Mouse (Mus musculus) MEL (cell line): ENCODE measurements around the gene Ubqln5. TPM values are rescaled to one million over a fixed set of nuclear protein-coding genes. Genes with fewer than 3 reads are reported as not detected.

Experiments
- DNase-seq: peaks from one replicate; pipeline ENCODE4 v3.0.0; 2011; ENCODE audit warnings: low read depth, low spot score
- H3K27ac ChIP-seq: 2 replicates; pipeline ENCODE4 v1.5.1; 2012; ENCODE audit warnings: low read depth, mild to moderate bottlenecking, control low read depth, low read length, moderate library complexity; ENCODE audit not compliant: control insufficient read depth
- H3K27me3 ChIP-seq, 2 experiments: fragments of 150-350 bp in 1 of 2; sonication (generic) in 1 of 2; 2 replicates each; pipeline ENCODE4 v1.6.1; 2012; ENCODE audit warnings: low read length in 2 of 2, mild to moderate bottlenecking in 2 of 2, improper control_type of control experiment in 1 of 2, moderate library complexity in 1 of 2; ENCODE audit not compliant: insufficient read depth in 2 of 2, control insufficient read depth in 1 of 2
- H3K36me3 ChIP-seq, 2 experiments: 2 replicates each; pipeline ENCODE4 v1.6.1; 2012 to 2014; ENCODE audit warnings: low read length in 2 of 2, improper control_type of control experiment in 1 of 2, inconsistent platforms in 1 of 2, mild to moderate bottlenecking in 1 of 2; ENCODE audit not compliant: insufficient read depth in 2 of 2, control insufficient read depth in 1 of 2
- H3K4me1 ChIP-seq, 2 experiments: fragments of 150-350 bp in 1 of 2; sonication (generic) in 1 of 2; 2 replicates each; pipeline ENCODE4 v1.6.1; 2012; ENCODE audit warnings: low read length in 2 of 2, improper control_type of control experiment in 1 of 2, mild to moderate bottlenecking in 1 of 2; ENCODE audit not compliant: insufficient read depth in 2 of 2, control insufficient read depth in 1 of 2
- H3K4me3 ChIP-seq, 2 experiments: fragments of 150-350 bp in 1 of 2; sonication (generic) in 1 of 2; 2 replicates each; pipeline ENCODE4 v1.5.1; 2012; ENCODE audit warnings: low read depth in 2 of 2, low read length in 2 of 2, mild to moderate bottlenecking in 2 of 2, moderate library complexity in 2 of 2, control low read depth in 1 of 2, improper control_type of control experiment in 1 of 2; ENCODE audit not compliant: control insufficient read depth in 1 of 2, insufficient read depth in 1 of 2
- H3K79me2 ChIP-seq: 2 replicates; pipeline ENCODE4 v1.6.1; 2012; ENCODE audit warnings: mild to moderate bottlenecking, low read length, moderate library complexity; ENCODE audit not compliant: control insufficient read depth, poor library complexity, insufficient read depth
- H3K9ac ChIP-seq: 2 replicates; pipeline ENCODE4 v1.6.1; 2012; ENCODE audit warnings: low read depth, mild to moderate bottlenecking, control low read depth, low read length, moderate library complexity; ENCODE audit not compliant: control insufficient read depth, poor library complexity, severe bottlenecking
- H3K9me3 ChIP-seq: fragments of 150-350 bp; sonication (generic); replicated peaks from 2 replicates; pipeline ENCODE4 v1.6.1; 2012; ENCODE audit warnings: mild to moderate bottlenecking, low read length, improper control_type of control experiment, moderate library complexity; ENCODE audit not compliant: insufficient read depth
- CHD2 ChIP-seq: IDR thresholded peaks from 2 replicates; pipeline ENCODE4 v1.6.1; 2011; ENCODE audit warnings: low read length, improper control_type of control experiment
- CTCF ChIP-seq, 3 experiments: IDR thresholded peaks in 2 of 3; conservative IDR thresholded peaks in 1 of 3; 2 replicates each; pipeline ENCODE4 v1.5.1; 2011 to 2012; ENCODE audit warnings: low read length in 3 of 3, low read depth in 2 of 3, mild to moderate bottlenecking in 2 of 3, improper control_type of control experiment in 1 of 3, inconsistent platforms in 1 of 3, mixed read lengths in 1 of 3, moderate library complexity in 1 of 3; ENCODE audit not compliant: control insufficient read depth in 1 of 3, insufficient read depth in 1 of 3, poor library complexity in 1 of 3, severe bottlenecking in 1 of 3
- E2F4 ChIP-seq: IDR thresholded peaks from 2 replicates; pipeline ENCODE4 v1.6.1; 2011; ENCODE audit warnings: low read depth, low read length, improper control_type of control experiment, borderline replicate concordance
- EP300 ChIP-seq, 2 experiments: IDR thresholded peaks; 2 replicates each; pipeline ENCODE4 v1.6.1; 2011; ENCODE audit warnings: improper control_type of control experiment in 2 of 2, low read length in 2 of 2, low read depth in 1 of 2, mild to moderate bottlenecking in 1 of 2
- ETS1 ChIP-seq: IDR thresholded peaks from 2 replicates; pipeline ENCODE4 v1.6.1; 2012; ENCODE audit warnings: low read depth, mild to moderate bottlenecking, inconsistent platforms, low read length, improper control_type of control experiment, moderate library complexity
- GATA1 ChIP-seq: IDR thresholded peaks from 2 replicates; pipeline ENCODE4 v1.6.1; 2011; ENCODE audit warnings: low read depth, low read length, improper control_type of control experiment
- JUND ChIP-seq: IDR thresholded peaks from 2 replicates; pipeline ENCODE4 v1.6.1; 2011; ENCODE audit warnings: low read depth, mild to moderate bottlenecking, improper control_type of control experiment, low read length
- MAFK ChIP-seq: IDR thresholded peaks from 2 replicates; pipeline ENCODE4 v1.6.1; 2011; ENCODE audit warnings: low read depth, mild to moderate bottlenecking, low read length, improper control_type of control experiment, borderline replicate concordance
- MAZ ChIP-seq: IDR thresholded peaks from 2 replicates; pipeline ENCODE4 v1.6.1; 2012; ENCODE audit warnings: low read depth, mild to moderate bottlenecking, inconsistent platforms, low read length, improper control_type of control experiment
- POLR2A ChIP-seq, 2 experiments: IDR thresholded peaks; 2 replicates each; pipeline ENCODE4 v1.6.1; 2011 to 2012; ENCODE audit warnings: low read length in 2 of 2, mild to moderate bottlenecking in 2 of 2, control low read depth in 1 of 2, improper control_type of control experiment in 1 of 2, low read depth in 1 of 2, moderate library complexity in 1 of 2; ENCODE audit not compliant: control insufficient read depth in 1 of 2, insufficient read depth in 1 of 2, poor library complexity in 1 of 2
- POLR2AphosphoS2 ChIP-seq: IDR thresholded peaks from 2 replicates; pipeline ENCODE4 v1.6.1; 2011; ENCODE audit warnings: low read length, improper control_type of control experiment
- RAD21 ChIP-seq: IDR thresholded peaks from 2 replicates; pipeline ENCODE4 v1.6.1; 2011; ENCODE audit warnings: mild to moderate bottlenecking, low read depth, low read length, improper control_type of control experiment
- TAL1 ChIP-seq: IDR thresholded peaks from 2 replicates; pipeline ENCODE4 v1.6.1; 2012; ENCODE audit warnings: mild to moderate bottlenecking, inconsistent platforms, low read length, moderate library complexity, mixed read lengths
- TBP ChIP-seq: IDR thresholded peaks from 2 replicates; pipeline ENCODE4 v1.8.0; 2011; ENCODE audit warnings: low read depth, low read length, improper control_type of control experiment
- TCF12 ChIP-seq: IDR thresholded peaks from 2 replicates; pipeline ENCODE4 v1.6.1; 2014; ENCODE audit warnings: low read depth, mild to moderate bottlenecking, inconsistent platforms, low read length, improper control_type of control experiment, moderate library complexity
- ZKSCAN1 ChIP-seq: IDR thresholded peaks from 2 replicates; pipeline ENCODE4 v1.6.1; 2012; ENCODE audit warnings: low read depth, mild to moderate bottlenecking, inconsistent platforms, low read length, improper control_type of control experiment, moderate library complexity
- polyA plus RNA-seq, 2 experiments: library from polyadenylated mRNA; stranded (reverse) in 1 of 2; unstranded in 1 of 2; fragments of >175 nt in 1 of 2; fragments of >200 nt in 1 of 2; gene quantifications; 2 replicates each; pipeline versions ENCODE4 v1.2.1 to v1.2.4; 2012; ENCODE audit warnings: low replicate concordance in 2 of 2, low read depth in 1 of 2; ENCODE audit not compliant: insufficient read length in 2 of 2, insufficient read depth in 1 of 2, missing spikeins in 1 of 2
- total RNA-seq: library from RNA; depleted of rRNA; stranded (reverse); fragments of 300-350 nt; gene quantifications from 2 replicates; pipeline ENCODE4 v1.2.3, GENCODE M21; 2012

The Ubqln5 gene
- total and polyA plus RNA-seq, 3 experiments, result not detected

- H3K9me3 ChIP-seq, result no peaks in the 10 kb centered on the region
- H3K36me3 ChIP-seq, result no peaks in the 10 kb centered on the region
- TF ChIP-seq CTCF (IDR thresholded peaks at IDR 0.05 in 2 of 3, conservative IDR thresholded peaks at IDR 0.05 in 1 of 3; ENCODE audit: control insufficient read depth in 1 of 3, insufficient read depth in 1 of 3, low read depth in 2 of 3, low read length in 3 of 3, poor library complexity in 1 of 3, severe bottlenecking in 1 of 3) (no peak), POLR2AphosphoS2 (no peak), E2F4 (no peak), TAL1 (no peak), RAD21 (no peak), MAZ (no peak), ZKSCAN1 (no peak)
- TF ChIP-seq, all 39 proteins: peak for 0
- Histone ChIP-seq H3K27me3 (no peaks in the 10 kb centered on the region), H3K79me2 (no peaks in the 10 kb centered on the region), H3K27ac (no peak within 1 kb of the TSS), H3K9ac (no peak within 1 kb of the TSS), H3K4me3 (no peak within 1 kb of the TSS), H3K4me1 (peaks cover 0 to 4% of the 10 kb centered on the region in 2 experiments; a peak in 1 of 4 replicates)
- no peak for DNase-seq
Measured at GRCm38 (mm10) chr7:104104757-104104972, 25.0 kb downstream of the Ubqln5 start, which contains the start of gene Olfr646. Olfr646 (plus strand) TSS chr7:104104873.

DNA sequence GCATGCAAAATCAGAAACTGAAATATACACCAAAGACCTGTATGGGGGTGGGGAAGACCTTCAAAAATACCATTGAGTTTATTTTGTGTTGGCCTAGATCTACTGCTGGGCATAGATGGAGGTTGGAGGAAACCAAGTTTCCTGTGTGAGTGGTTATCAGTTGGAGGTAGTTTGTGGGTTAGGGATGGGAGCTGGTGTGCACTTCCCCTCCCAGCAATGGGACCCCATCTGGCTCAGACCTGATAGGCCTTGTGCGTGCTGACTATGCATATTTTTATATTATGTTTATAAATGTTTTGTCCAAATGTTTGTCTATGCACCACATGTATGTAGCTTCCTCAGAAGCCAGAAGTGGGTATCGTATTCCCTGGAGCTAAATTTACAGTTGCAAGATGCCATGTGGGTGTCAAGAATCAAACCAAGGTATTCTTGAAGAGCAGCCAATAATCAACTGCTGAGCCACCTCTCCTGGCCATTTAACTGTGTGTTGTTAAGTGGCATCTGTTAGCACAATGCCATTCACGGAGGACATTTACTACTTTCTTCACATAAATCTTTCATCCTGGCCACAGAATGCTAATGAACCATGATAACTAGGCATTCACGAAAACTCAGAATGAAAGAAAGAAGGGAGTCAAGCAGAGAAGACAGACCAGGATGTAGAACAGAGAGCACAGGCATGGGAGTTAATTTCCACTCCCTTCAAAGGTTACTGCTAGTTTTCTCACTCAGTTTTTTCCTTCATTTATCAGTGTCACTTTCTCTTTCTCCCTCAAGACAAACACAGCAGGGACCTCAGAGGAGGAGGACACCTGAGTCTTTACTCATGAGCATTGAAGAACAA lies 25.5 kb downstream of the Ubqln5 start:
- Histone ChIP-seq H3K4me3 (no peak overlapping the region), H3K4me1 (peaks cover 0 to 4% of the 10 kb centered on the region in 2 experiments; a peak in 1 of 4 replicates), H3K36me3 (no peaks in the 10 kb centered on the region), H3K27me3 (no peaks in the 10 kb centered on the region), H3K9ac (no peak overlapping the region), H3K79me2 (no peaks in the 10 kb centered on the region), H3K27ac (no peak overlapping the region), H3K9me3 (no peaks in the 10 kb centered on the region)
- TF ChIP-seq GATA1, result peak; percentile 47; the same call in 1 of the 2 replicates
- peak; percentile 60 for TF ChIP-seq TAL1
- no peak for TF ChIP-seq JUND
- peak; percentile 58 for TF ChIP-seq ETS1
- TF ChIP-seq EP300 (IDR thresholded peaks at IDR 0.05; ENCODE audit: low read depth in 1 of 2, low read length in 2 of 2), result peak; percentile 59 to 75
- no peak for TF ChIP-seq POLR2A (IDR thresholded peaks at IDR 0.05; ENCODE audit: control insufficient read depth in 1 of 2, insufficient read depth in 1 of 2, low read depth in 1 of 2, low read length in 2 of 2, poor library complexity in 1 of 2)
- TF ChIP-seq MAFK, result peak; percentile 92
- TF ChIP-seq TCF12, result peak; percentile 69
- no peak for TF ChIP-seq CHD2
- no peak for TF ChIP-seq E2F4
- TF ChIP-seq TBP, result no peak
- peak; percentile 69 for DNase-seq
